Mouse (Mus musculus): ENCODE data around the gene Zc3hav1l. TPM values are rescaled to one million over a fixed set of nuclear protein-coding genes. Genes with fewer than 3 reads are reported as not detected.

Gene Zc3hav1l
- polyA plus RNA-seq, 1 experiment from 2014 or later, result 10.6 TPM

DNA sequence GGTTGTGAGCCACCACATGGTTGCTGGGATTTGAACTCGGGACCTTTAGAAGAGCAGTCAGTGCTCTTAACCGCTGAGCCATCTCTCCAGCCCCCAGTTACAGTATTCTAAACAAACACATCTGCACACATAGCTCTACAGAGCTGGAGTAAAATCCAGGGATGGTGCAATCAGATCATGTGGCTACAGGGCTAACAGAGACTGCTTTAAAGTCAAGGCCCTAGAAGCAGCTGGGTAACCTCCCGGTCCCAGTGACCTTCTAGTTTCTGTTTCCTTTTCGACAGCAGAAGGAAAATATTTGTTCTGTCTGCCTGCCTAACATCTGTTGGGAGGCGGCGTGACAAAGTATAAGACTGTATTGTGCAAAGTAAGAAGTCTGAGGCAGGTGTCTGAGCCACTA is 38.9 kb upstream of the Zc3hav1l start:
- 64% methylated on average over 6 of the region's 6 CpGs for WGBS
- no peaks in the 10 kb centered on the region for H3K4me1 ChIP-seq (ENCODE audit: control insufficient read depth, insufficient read depth, low read length)
- no peaks in the 10 kb centered on the region for H3K9me3 ChIP-seq (ENCODE audit: control insufficient read depth, low read length)
- no peak for ATAC-seq (ENCODE audit: low read depth)
- no peak overlapping the region for H3K4me2 ChIP-seq (ENCODE audit: low read depth, low read length)
- H3K9ac ChIP-seq (ENCODE audit: low read depth, low read length), result no peak overlapping the region
- no peak overlapping the region for H3K27ac ChIP-seq (replicated peaks; ENCODE audit: low read depth, low read length)
- no peaks in the 10 kb centered on the region for H3K27me3 ChIP-seq (replicated peaks; ENCODE audit: control insufficient read depth, insufficient read depth, low read length)
- no peaks in the 10 kb centered on the region for H3K36me3 ChIP-seq (ENCODE audit: control insufficient read depth, insufficient read depth, low read length)
- no peak for DNase-seq (ENCODE audit: low spot score)
- no peak overlapping the region for H3K4me3 ChIP-seq (ENCODE audit: low read depth, low read length)

GRCm38 (mm10) chr6:38337166-38337705 is 38.2 kb upstream of the Zc3hav1l start:
- Histone ChIP-seq H3K4me1 (ENCODE audit: control insufficient read depth, insufficient read depth, low read length) (no peaks in the 10 kb centered on the region), H3K9me3 (ENCODE audit: control insufficient read depth, low read length) (no peaks in the 10 kb centered on the region), H3K9ac (ENCODE audit: low read depth, low read length) (no peak overlapping the region), H3K27me3 (replicated peaks; ENCODE audit: control insufficient read depth, insufficient read depth, low read length) (no peaks in the 10 kb centered on the region), H3K27ac (replicated peaks; ENCODE audit: low read depth, low read length) (no peak overlapping the region), H3K4me3 (ENCODE audit: low read depth, low read length) (no peak overlapping the region), H3K36me3 (ENCODE audit: control insufficient read depth, insufficient read depth, low read length) (no peaks in the 10 kb centered on the region), H3K4me2 (ENCODE audit: low read depth, low read length) (no peak overlapping the region)
- WGBS, result 89% methylated on average over 4 of the region's 4 CpGs
- ATAC-seq (ENCODE audit: low read depth) (no peak), DNase-seq (ENCODE audit: low spot score) (no peak)

GRCm38 (mm10) chr6:38335264-38335663 is 36.2 kb upstream of the Zc3hav1l start:
- WGBS, result 82% methylated on average over 6 of the region's 6 CpGs
- Histone ChIP-seq H3K27ac (replicated peaks; ENCODE audit: low read depth, low read length) (no peak overlapping the region), H3K9me3 (ENCODE audit: control insufficient read depth, low read length) (no peaks in the 10 kb centered on the region), H3K4me3 (ENCODE audit: low read depth, low read length) (no peak overlapping the region), H3K9ac (ENCODE audit: low read depth, low read length) (no peak overlapping the region), H3K36me3 (ENCODE audit: control insufficient read depth, insufficient read depth, low read length) (no peaks in the 10 kb centered on the region), H3K4me1 (ENCODE audit: control insufficient read depth, insufficient read depth, low read length) (no peaks in the 10 kb centered on the region), H3K27me3 (replicated peaks; ENCODE audit: control insufficient read depth, insufficient read depth, low read length) (no peaks in the 10 kb centered on the region), H3K4me2 (ENCODE audit: low read depth, low read length) (no peak overlapping the region)
- no peak for ATAC-seq (ENCODE audit: low read depth)
- no peak for DNase-seq (ENCODE audit: low spot score)

DNA sequence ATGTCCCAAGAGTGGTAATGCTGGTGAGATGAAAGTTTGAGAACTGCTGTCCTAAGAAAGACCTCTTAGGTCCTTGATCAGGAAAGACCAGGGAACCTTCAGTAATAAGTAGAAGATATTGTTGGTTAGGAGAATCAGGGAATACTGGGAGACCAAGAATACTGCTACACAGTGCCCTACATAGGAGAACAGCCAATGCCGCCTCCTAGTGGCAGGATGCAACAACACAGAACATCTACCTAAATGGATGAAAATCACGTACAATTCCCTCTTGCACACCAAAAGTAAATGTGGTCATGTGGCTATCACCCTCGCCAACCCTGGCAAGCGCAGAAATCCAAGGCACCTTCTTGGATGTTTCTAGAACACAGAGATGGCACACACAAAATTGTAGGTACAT is 27.5 kb upstream of the Zc3hav1l start:
- 20% methylated on average over 4 of the region's 4 CpGs for WGBS
- DNase-seq (ENCODE audit: low spot score), result peak; percentile 65

GRCm38 (mm10) chr6:38320621-38321020 is 21.6 kb upstream of the Zc3hav1l start:
- no peak for DNase-seq (ENCODE audit: low spot score)
- no peak for ATAC-seq (ENCODE audit: low read depth)
- Histone ChIP-seq H3K27ac (replicated peaks; ENCODE audit: low read depth, low read length) (no peak overlapping the region), H3K4me2 (ENCODE audit: low read depth, low read length) (no peak overlapping the region), H3K36me3 (ENCODE audit: control insufficient read depth, insufficient read depth, low read length) (no peaks in the 10 kb centered on the region), H3K4me3 (ENCODE audit: low read depth, low read length) (no peak overlapping the region), H3K27me3 (replicated peaks; ENCODE audit: control insufficient read depth, insufficient read depth, low read length) (no peaks in the 10 kb centered on the region), H3K9ac (ENCODE audit: low read depth, low read length) (no peak overlapping the region), H3K9me3 (ENCODE audit: control insufficient read depth, low read length) (no peaks in the 10 kb centered on the region), H3K4me1 (ENCODE audit: control insufficient read depth, insufficient read depth, low read length) (no peaks in the 10 kb centered on the region)
- 92% methylated on average over 9 of the region's 9 CpGs for WGBS

More for the DNA sequence above, 27.5 kb upstream of the Zc3hav1l start:
- 0 out of 2 replicates have a peak, but pooled peaks have one; percentile 33 for ATAC-seq (ENCODE audit: low read depth)
- Histone ChIP-seq H3K4me2 (ENCODE audit: low read depth, low read length) (no peak overlapping the region), H3K4me1 (ENCODE audit: control insufficient read depth, insufficient read depth, low read length) (no peaks in the 10 kb centered on the region), H3K36me3 (ENCODE audit: control insufficient read depth, insufficient read depth, low read length) (no peaks in the 10 kb centered on the region), H3K27me3 (replicated peaks; ENCODE audit: control insufficient read depth, insufficient read depth, low read length) (no peaks in the 10 kb centered on the region), H3K9ac (ENCODE audit: low read depth, low read length) (no peak overlapping the region), H3K9me3 (ENCODE audit: control insufficient read depth, low read length) (no peaks in the 10 kb centered on the region), H3K27ac (replicated peaks; ENCODE audit: low read depth, low read length) (no peak overlapping the region), H3K4me3 (ENCODE audit: low read depth, low read length) (no peak overlapping the region)

- no peak for ATAC-seq (ENCODE audit: low read depth)
- no peak for DNase-seq (ENCODE audit: low spot score)
- WGBS, result 88% methylated on average over 4 of the region's 4 CpGs
These were observed 17.0 kb upstream of the Zc3hav1l start for GRCm38 (mm10) chr6:38316050-38316449.

DNA sequence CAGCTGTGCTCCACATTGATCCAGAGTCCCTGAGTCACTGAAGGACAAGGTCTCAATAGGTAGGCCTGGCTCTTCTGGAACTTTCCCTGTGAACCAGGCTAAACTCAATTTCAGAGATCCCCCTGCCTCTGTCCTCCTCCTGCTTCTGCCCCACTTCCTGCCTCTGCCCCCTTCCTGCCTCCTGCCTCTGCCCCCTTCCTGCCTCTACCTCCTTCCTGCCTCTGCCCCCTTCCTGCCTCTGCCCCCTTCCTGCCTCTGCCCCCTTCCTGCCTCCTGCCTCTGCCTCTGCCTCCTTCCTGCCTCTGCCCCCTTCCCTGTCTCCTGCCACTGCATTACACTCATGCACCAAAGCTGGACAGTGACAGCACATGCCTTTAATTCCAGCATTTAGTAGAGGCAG is 10.7 kb upstream of the Zc3hav1l start:
- no peak overlapping the region for H3K27ac ChIP-seq (replicated peaks; ENCODE audit: low read depth, low read length)
- no peak for DNase-seq (ENCODE audit: low spot score)
- no peak overlapping the region for H3K4me3 ChIP-seq (ENCODE audit: low read depth, low read length)
- H3K9ac ChIP-seq (ENCODE audit: low read depth, low read length), result no peak overlapping the region
- H3K36me3 ChIP-seq (ENCODE audit: control insufficient read depth, insufficient read depth, low read length), result no peaks in the 10 kb centered on the region
- H3K4me2 ChIP-seq (ENCODE audit: low read depth, low read length), result no peak overlapping the region
- H3K4me1 ChIP-seq (ENCODE audit: control insufficient read depth, insufficient read depth, low read length), result no peaks in the 10 kb centered on the region
- H3K27me3 ChIP-seq (replicated peaks; ENCODE audit: control insufficient read depth, insufficient read depth, low read length), result no peaks in the 10 kb centered on the region
- H3K9me3 ChIP-seq (ENCODE audit: control insufficient read depth, low read length), result no peaks in the 10 kb centered on the region
- no peak for ATAC-seq (ENCODE audit: low read depth)

More at GRCm38 (mm10) chr6:38316050-38316449, 17.0 kb upstream of the Zc3hav1l start:
- H3K9me3 ChIP-seq (ENCODE audit: control insufficient read depth, low read length), result no peaks in the 10 kb centered on the region
- H3K4me3 ChIP-seq (ENCODE audit: low read depth, low read length), result no peak overlapping the region
- no peak overlapping the region for H3K9ac ChIP-seq (ENCODE audit: low read depth, low read length)
- H3K27ac ChIP-seq (replicated peaks; ENCODE audit: low read depth, low read length), result no peak overlapping the region
- H3K27me3 ChIP-seq (replicated peaks; ENCODE audit: control insufficient read depth, insufficient read depth, low read length), result no peaks in the 10 kb centered on the region
- H3K4me2 ChIP-seq (ENCODE audit: low read depth, low read length), result no peak overlapping the region
- H3K36me3 ChIP-seq (ENCODE audit: control insufficient read depth, insufficient read depth, low read length), result no peaks in the 10 kb centered on the region
- H3K4me1 ChIP-seq (ENCODE audit: control insufficient read depth, insufficient read depth, low read length), result no peaks in the 10 kb centered on the region

- H3K9me3 ChIP-seq (ENCODE audit: control insufficient read depth, low read length), result peaks cover 6% of the 10 kb centered on the region; the same call in 1 of the 2 replicates
- ATAC-seq (ENCODE audit: low read depth), result no peak
- H3K4me1 ChIP-seq (ENCODE audit: control insufficient read depth, insufficient read depth, low read length), result no peaks in the 10 kb centered on the region
- no peak overlapping the region for H3K27ac ChIP-seq (replicated peaks; ENCODE audit: low read depth, low read length)
- no peak overlapping the region for H3K4me2 ChIP-seq (ENCODE audit: low read depth, low read length)
- no peak for DNase-seq (ENCODE audit: low spot score)
- no peak overlapping the region for H3K4me3 ChIP-seq (ENCODE audit: low read depth, low read length)
- H3K9ac ChIP-seq (ENCODE audit: low read depth, low read length), result no peak overlapping the region
- 75% methylated on average over 3 of the region's 3 CpGs for WGBS
- H3K36me3 ChIP-seq (ENCODE audit: control insufficient read depth, insufficient read depth, low read length), result no peaks in the 10 kb centered on the region
- H3K27me3 ChIP-seq (replicated peaks; ENCODE audit: control insufficient read depth, insufficient read depth, low read length), result no peaks in the 10 kb centered on the region
These were observed 5.9 kb upstream of the Zc3hav1l start for GRCm38 (mm10) chr6:38304981-38305380.

DNA sequence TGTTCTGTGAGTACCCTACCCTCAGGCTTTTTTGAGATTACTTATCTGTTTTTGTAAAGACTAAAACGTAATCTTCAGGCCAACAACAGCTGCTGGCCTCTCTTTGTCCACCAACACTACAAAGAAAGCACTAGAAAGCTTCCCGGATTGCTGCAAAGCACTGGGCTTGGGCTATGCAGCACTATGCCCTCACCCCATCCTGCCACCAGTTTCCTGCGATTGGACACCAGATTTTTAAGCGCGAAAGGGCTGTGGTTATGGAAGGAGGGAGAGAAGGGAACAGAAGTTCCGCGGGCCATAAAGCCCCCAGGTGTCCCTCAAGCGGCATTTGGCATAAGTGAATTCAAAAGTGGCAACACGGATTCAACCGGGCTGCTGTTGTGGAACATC is 818 bp downstream of the Zc3hav1l start:
- peak overlapping the region; percentile 72 for H3K4me2 ChIP-seq (ENCODE audit: low read depth, low read length)
- H3K4me3 ChIP-seq (ENCODE audit: low read depth, low read length), result peak overlapping the region; percentile 90
- no peaks in the 10 kb centered on the region for H3K4me1 ChIP-seq (ENCODE audit: control insufficient read depth, insufficient read depth, low read length)
- peaks cover 39% of the 10 kb centered on the region for H3K36me3 ChIP-seq (ENCODE audit: control insufficient read depth, insufficient read depth, low read length)
- ATAC-seq (ENCODE audit: low read depth), result peak; percentile 20; the same call in 1 of the 2 replicates
- no peaks in the 10 kb centered on the region for H3K9me3 ChIP-seq (ENCODE audit: control insufficient read depth, low read length)
- peak overlapping the region; percentile 96 for H3K27ac ChIP-seq (replicated peaks; ENCODE audit: low read depth, low read length)
- no peaks in the 10 kb centered on the region for H3K27me3 ChIP-seq (replicated peaks; ENCODE audit: control insufficient read depth, insufficient read depth, low read length)
- 1% methylated on average over 10 of the region's 10 CpGs for WGBS
- H3K9ac ChIP-seq (ENCODE audit: low read depth, low read length), result peak overlapping the region; percentile 90
- peak; percentile 60 for DNase-seq (ENCODE audit: low spot score)

Data from embryonic facial prominence, embryonic 14.5 days (tissue).